Mouse (Mus musculus) sigmoid colon, adult 10 weeks (tissue): ENCODE measurements around the gene Olfr1241. TPM values are rescaled to one million over a fixed set of nuclear protein-coding genes. Genes with fewer than 3 reads are reported as not detected.

Experiments used
- polyA plus RNA-seq: library from polyadenylated mRNA; stranded (reverse); fragments of 350-450 nt; fragmentation: Illumina TruSeq; extraction: RNeasy Lipid Tissue Mini Kit (QIAGEN cat#74804); gene quantifications from one replicate; pipeline ENCODE4 v1.2.3, GENCODE M21; 2014; ENCODE audit warnings: low read depth, low replicate concordance

Olfr1241 gene
- not detected for polyA plus RNA-seq

GRCm38 (mm10) chr2:89487026-89487425 is at the start of gene Olfr1241:
Gene Olfr1241 (minus strand): TSS chr2:89487126.

GRCm38 (mm10) chr2:89531387-89531786 is 44.5 kb upstream of the Olfr1241 start, which contains the start of gene Olfr1243:
Gene Olfr1243 (minus strand): TSS chr2:89531487.

DNA sequence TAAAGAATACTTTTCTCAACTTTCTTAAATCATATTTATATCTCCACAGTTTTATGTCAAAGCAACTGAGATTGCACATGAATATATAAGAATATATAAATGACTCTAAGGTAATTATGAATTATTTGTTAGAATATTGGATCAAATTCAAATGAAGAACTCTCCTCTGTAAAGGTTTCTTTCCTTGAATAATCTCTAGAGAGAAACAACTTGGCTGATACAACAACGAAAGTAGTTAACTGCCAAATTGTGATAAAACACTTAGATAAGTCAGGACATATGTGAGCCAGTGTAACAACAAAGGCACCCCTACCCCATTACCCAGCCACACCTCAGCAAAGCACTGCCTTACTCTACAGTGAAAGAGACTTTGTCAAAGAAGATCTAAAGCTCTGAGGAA is 11.3 kb upstream of the Olfr1241 start, which contains the start of gene Olfr1242:
Olfr1242 (minus strand) TSS at position 101 of the 400 bp plus-strand sequence.

DNA sequence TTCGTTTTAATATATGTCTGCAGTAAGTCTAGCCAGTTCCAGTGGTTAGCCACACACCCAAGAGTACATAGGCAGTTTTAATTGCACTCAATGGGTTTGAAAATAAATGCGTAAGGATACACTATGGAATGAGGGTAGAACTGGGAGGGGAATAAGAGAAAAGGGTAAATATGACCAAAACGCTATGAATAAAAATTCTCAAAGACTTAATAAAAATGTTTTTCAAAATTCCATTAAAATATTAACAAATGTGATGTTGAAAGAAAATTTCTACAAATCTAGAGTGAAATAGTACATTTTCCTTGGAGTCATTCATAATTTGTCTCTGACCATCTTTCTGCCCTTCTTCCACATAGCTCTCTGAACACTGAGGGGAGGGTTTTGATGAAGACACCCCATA is 44.0 kb downstream of the Olfr1241 start, which contains the start of gene Olfr1240:
Olfr1240 (minus strand) TSS at position 101 of the 400 bp plus-strand sequence.

Other genes with a start within 250 kb of the Olfr1241 start
- gene Olfr1228, start 233.1 kb downstream of the Olfr1241 start, polyA plus RNA-seq = not detected
- gene Olfr1229, start 199.1 kb downstream of the Olfr1241 start, polyA plus RNA-seq = not detected
- not detected for gene Olfr1230, start 189.9 kb downstream of the Olfr1241 start, polyA plus RNA-seq
- not detected for gene Olfr1231, start 180.1 kb downstream of the Olfr1241 start, polyA plus RNA-seq
- gene Olfr1232, start 157.5 kb downstream of the Olfr1241 start, polyA plus RNA-seq = not detected
- not detected for gene Olfr1233, start 144.7 kb downstream of the Olfr1241 start, polyA plus RNA-seq
- gene Olfr1234, start 122.3 kb downstream of the Olfr1241 start, polyA plus RNA-seq = not detected
- gene Olfr1238, start 77.5 kb downstream of the Olfr1241 start, polyA plus RNA-seq = not detected
- gene Olfr1239, start 66.7 kb downstream of the Olfr1241 start, polyA plus RNA-seq = not detected
- not detected for gene Olfr1240, start 44.1 kb downstream of the Olfr1241 start, polyA plus RNA-seq
- not detected for gene Olfr1242, start 11.2 kb upstream of the Olfr1241 start, polyA plus RNA-seq
- gene Olfr1243, start 44.4 kb upstream of the Olfr1241 start, polyA plus RNA-seq = not detected
- gene Olfr1245, start 91.3 kb upstream of the Olfr1241 start, polyA plus RNA-seq = not detected
- gene Olfr1246, start 106.0 kb upstream of the Olfr1241 start, polyA plus RNA-seq = not detected
- not detected for gene Olfr1247, start 127.0 kb upstream of the Olfr1241 start, polyA plus RNA-seq
- not detected for gene Olfr1248, start 131.1 kb upstream of the Olfr1241 start, polyA plus RNA-seq
- gene Olfr1249, start 147.9 kb upstream of the Olfr1241 start, polyA plus RNA-seq = not detected
- gene Olfr1250, start 174.3 kb upstream of the Olfr1241 start, polyA plus RNA-seq = not detected
- not detected for gene Olfr1251, start 184.8 kb upstream of the Olfr1241 start, polyA plus RNA-seq
- gene Olfr1252, start 237.9 kb upstream of the Olfr1241 start, polyA plus RNA-seq = not detected